Mouse (Mus musculus): Measurements from ENCODE around the gene Smarcc2. TPM values are rescaled to one million over a fixed set of nuclear protein-coding genes. Genes with fewer than 3 reads are reported as not detected.

Gene Smarcc2
- total and polyA plus RNA-seq, 2 experiments from 2014 or later: 143 to 233 TPM

DNA sequence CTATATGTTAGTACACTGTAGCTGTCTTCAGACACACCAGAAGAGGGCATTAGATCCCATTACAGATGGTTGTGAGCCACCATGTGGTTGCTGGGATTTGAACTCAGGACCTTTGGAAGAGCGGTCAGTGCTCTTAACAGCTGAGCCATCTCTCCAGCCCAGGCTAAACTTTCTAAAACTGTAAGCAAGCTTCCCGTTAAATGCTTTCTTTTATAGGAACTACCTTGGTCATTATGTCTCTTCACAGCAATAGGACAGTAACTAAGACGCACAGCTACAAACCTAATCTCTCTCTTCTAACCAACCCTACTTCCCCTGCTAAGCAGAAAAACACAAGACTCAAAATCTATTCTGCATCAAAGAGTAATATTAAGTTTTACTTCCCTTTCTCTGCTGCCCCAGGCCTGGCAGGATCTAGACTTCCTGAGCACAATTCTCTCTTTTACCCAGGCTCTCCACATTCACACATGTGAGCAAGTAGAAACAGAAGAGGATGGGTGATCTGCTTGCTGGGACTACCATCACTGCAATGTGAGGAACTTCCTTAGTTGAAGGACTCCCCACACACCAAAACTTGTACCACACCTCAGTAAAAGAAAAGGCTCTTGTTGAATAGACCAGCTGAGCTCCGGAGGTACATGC is 76.7 kb downstream of the Smarcc2 start:
- peak overlapping the region; percentile 31 for H3K4me2 ChIP-seq (ENCODE audit: low read depth, low read length, poor library complexity, severe bottlenecking)
- H3K36me3 ChIP-seq (ENCODE audit: insufficient read depth, low read length): no peaks in the 10 kb centered on the region
- no peak overlapping the region for H3K9ac ChIP-seq (replicated peaks; ENCODE audit: low read length, poor library complexity, severe bottlenecking)
- DNase-seq (ENCODE audit: low spot score) (no peak), ATAC-seq (ENCODE audit: low FRiP score) (no peak; the same call in 1 of the 2 replicates)
- H3K27me3 ChIP-seq (ENCODE audit: insufficient read depth, low read length): no peaks in the 10 kb centered on the region
- no peaks in the 10 kb centered on the region for H3K9me3 ChIP-seq (ENCODE audit: low read length)
- H3K4me3 ChIP-seq (ENCODE audit: low read depth, low read length): 0 out of 2 replicates have a peak overlapping the region, but pooled peaks have one; percentile 5
- WGBS: 70% methylated on average over 4 of the region's 4 CpGs
- TF ChIP-seq CTCF (IDR thresholded peaks at IDR 0.05): no peak
- no peaks in the 10 kb centered on the region for H3K4me1 ChIP-seq (ENCODE audit: insufficient read depth, low read length)
- no peak overlapping the region for H3K27ac ChIP-seq (ENCODE audit: low read depth, low read length)

DNA sequence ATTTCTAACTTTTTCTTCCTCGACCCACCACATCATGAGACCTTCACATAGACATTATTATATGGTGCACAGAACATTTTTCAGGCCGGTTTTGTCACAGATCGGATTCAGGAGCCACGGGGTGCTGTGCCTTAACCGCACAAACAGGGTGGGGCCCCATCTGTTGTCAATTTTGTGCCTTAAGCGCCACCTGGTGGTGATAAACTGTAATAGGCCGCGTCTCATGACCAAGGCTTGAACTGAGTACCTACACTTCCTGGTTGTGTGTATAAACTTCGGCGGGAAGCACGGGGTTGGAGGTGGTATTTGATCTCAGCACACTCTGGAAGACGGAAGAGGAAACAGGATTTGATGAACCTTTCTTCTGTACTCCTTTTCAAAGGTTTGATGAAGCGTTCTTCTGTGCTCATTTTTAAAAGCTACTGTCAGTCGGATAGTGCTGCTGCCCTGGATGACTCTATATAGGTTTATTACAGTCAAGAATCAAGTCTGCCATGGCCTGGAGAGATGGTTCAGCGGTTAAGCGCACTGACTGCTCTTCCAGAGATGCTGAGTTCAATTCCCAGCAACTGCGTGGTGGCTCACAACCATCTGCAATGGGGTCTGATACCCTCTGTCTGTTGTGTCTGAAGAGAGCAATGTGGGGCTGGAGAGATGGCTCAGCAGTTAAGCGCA is 77.4 kb downstream of the Smarcc2 start:
- no peaks in the 10 kb centered on the region for H3K4me1 ChIP-seq (ENCODE audit: insufficient read depth, low read length)
- H3K4me2 ChIP-seq (ENCODE audit: low read depth, low read length, poor library complexity, severe bottlenecking): peak overlapping the region; percentile 31
- no peak overlapping the region for H3K27ac ChIP-seq (ENCODE audit: low read depth, low read length)
- H3K27me3 ChIP-seq (ENCODE audit: insufficient read depth, low read length): no peaks in the 10 kb centered on the region
- H3K36me3 ChIP-seq (ENCODE audit: insufficient read depth, low read length): no peaks in the 10 kb centered on the region
- no peaks in the 10 kb centered on the region for H3K9me3 ChIP-seq (ENCODE audit: low read length)
- H3K9ac ChIP-seq (replicated peaks; ENCODE audit: low read length, poor library complexity, severe bottlenecking): no peak overlapping the region
- TF ChIP-seq CTCF (IDR thresholded peaks at IDR 0.05): peak; percentile 93
- WGBS: 15% methylated on average over 18 of the region's 18 CpGs
- ATAC-seq (ENCODE audit: low FRiP score) (peak; percentile 63; the same call in 1 of the 2 replicates), DNase-seq (ENCODE audit: low spot score) (peak; percentile 90)
- 0 out of 2 replicates have a peak overlapping the region, but pooled peaks have one; percentile 5 for H3K4me3 ChIP-seq (ENCODE audit: low read depth, low read length)

DNA sequence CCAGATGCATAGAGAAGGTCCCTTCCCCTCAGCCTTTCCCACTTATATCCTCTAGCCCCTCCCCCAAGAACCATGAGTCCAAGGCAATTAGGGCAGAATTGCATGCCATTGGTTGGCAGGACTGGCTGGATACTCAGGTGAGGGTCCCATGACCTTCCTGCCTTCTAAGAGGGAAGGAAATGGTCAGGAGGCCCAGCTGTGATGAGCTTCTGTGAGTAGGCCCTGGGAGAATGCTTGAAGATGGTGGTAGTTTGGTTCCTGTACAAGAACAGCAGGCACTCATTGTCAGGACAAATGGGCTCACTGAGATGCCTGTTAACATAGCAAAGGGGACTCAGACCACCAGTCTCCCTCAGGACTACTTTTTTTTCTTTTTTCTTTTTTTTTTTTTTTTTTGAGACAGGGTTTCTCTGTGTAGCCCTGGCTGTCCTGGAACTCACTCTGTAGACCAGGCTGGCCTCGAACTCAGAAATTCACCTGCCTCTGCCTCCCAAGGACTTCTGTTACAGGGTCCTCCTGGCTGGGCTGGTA is 79.4 kb downstream of the Smarcc2 start:
- Histone ChIP-seq H3K4me2 (ENCODE audit: low read depth, low read length, poor library complexity, severe bottlenecking) (no peak overlapping the region), H3K9ac (replicated peaks; ENCODE audit: low read length, poor library complexity, severe bottlenecking) (no peak overlapping the region), H3K9me3 (ENCODE audit: low read length) (no peaks in the 10 kb centered on the region), H3K36me3 (ENCODE audit: insufficient read depth, low read length) (peaks cover 6% of the 10 kb centered on the region; the same call in 1 of the 2 replicates), H3K27ac (ENCODE audit: low read depth, low read length) (no peak overlapping the region), H3K27me3 (ENCODE audit: insufficient read depth, low read length) (no peaks in the 10 kb centered on the region), H3K4me1 (ENCODE audit: insufficient read depth, low read length) (no peaks in the 10 kb centered on the region), H3K4me3 (ENCODE audit: low read depth, low read length) (no peak overlapping the region)
- DNase-seq (ENCODE audit: low spot score) (no peak), ATAC-seq (ENCODE audit: low FRiP score) (no peak)
- WGBS: 90% methylated on average over 1 of the region's 1 CpGs
- no peak for TF ChIP-seq CTCF (IDR thresholded peaks at IDR 0.05)

Small RNA genes within 50 kb of the gene (microRNA-seq; reads per million reads assigned to microRNA genes)
- gene Mir6916 (ENCODE audit: borderline number of aligned reads) (not detected), gene Mir8105 (ENCODE audit: borderline number of aligned reads) (1.7 reads per million)

Other genes starting within 250 kb of the Smarcc2 start
- 17.1 and 29.5 TPM in 2 replicates for gene Spryd4, start 247.4 kb upstream of the Smarcc2 start, total RNA-seq (2014; rRNA removed)
- gene Spryd4, start 247.4 kb upstream of the Smarcc2 start, polyA plus RNA-seq (2015; fragmentation: Nextera tagmentation; extraction: Ambion mirVana): 21.4 and 23.0 TPM in 2 replicates
- gene Mip, start 233.4 kb upstream of the Smarcc2 start, total RNA-seq (2014; rRNA removed): 0.22 TPM in 1 of 2 replicates, not detected in the other
- gene Mip, start 233.4 kb upstream of the Smarcc2 start, polyA plus RNA-seq (2015; fragmentation: Nextera tagmentation; extraction: Ambion mirVana): 0.13 TPM in 1 of 2 replicates, not detected in the other
- 11.0 and 14.6 TPM in 2 replicates for gene Timeless, start 227.2 kb upstream of the Smarcc2 start, total RNA-seq (2014; rRNA removed)
- 7.7 and 8.1 TPM in 2 replicates for gene Timeless, start 227.2 kb upstream of the Smarcc2 start, polyA plus RNA-seq (2015; fragmentation: Nextera tagmentation; extraction: Ambion mirVana)
- gene Apon, start 205.2 kb upstream of the Smarcc2 start, total RNA-seq (2014; rRNA removed): not detected in 2 replicates
- gene Apon, start 205.2 kb upstream of the Smarcc2 start, polyA plus RNA-seq (2015; fragmentation: Nextera tagmentation; extraction: Ambion mirVana): not detected in 2 replicates
- gene Apof, start 190.6 kb upstream of the Smarcc2 start, total RNA-seq (2014; rRNA removed): 0.42 TPM in 1 of 2 replicates, not detected in the other
- 0.20 and 0.83 TPM in 2 replicates for gene Apof, start 190.6 kb upstream of the Smarcc2 start, polyA plus RNA-seq (2015; fragmentation: Nextera tagmentation; extraction: Ambion mirVana)
- 8.7 and 9.8 TPM in 2 replicates for gene Stat2, start 188.7 kb upstream of the Smarcc2 start, total RNA-seq (2014; rRNA removed)
- gene Stat2, start 188.7 kb upstream of the Smarcc2 start, polyA plus RNA-seq (2015; fragmentation: Nextera tagmentation; extraction: Ambion mirVana): 10.5 and 12.9 TPM in 2 replicates
- gene Il23a, start 160.5 kb upstream of the Smarcc2 start, total RNA-seq (2014; rRNA removed): not detected in 2 replicates
- gene Il23a, start 160.5 kb upstream of the Smarcc2 start, polyA plus RNA-seq (2015; fragmentation: Nextera tagmentation; extraction: Ambion mirVana): 0.12 TPM in 1 of 2 replicates, not detected in the other
- 18.3 and 19.0 TPM in 2 replicates for gene Pan2, start 155.9 kb upstream of the Smarcc2 start, total RNA-seq (2014; rRNA removed)
- gene Pan2, start 155.9 kb upstream of the Smarcc2 start, polyA plus RNA-seq (2015; fragmentation: Nextera tagmentation; extraction: Ambion mirVana): 12.5 and 13.4 TPM in 2 replicates
- 40.3 and 49.4 TPM in 2 replicates for gene Cnpy2, start 136.8 kb upstream of the Smarcc2 start, total RNA-seq (2014; rRNA removed)
- gene Cnpy2, start 136.8 kb upstream of the Smarcc2 start, polyA plus RNA-seq (2015; fragmentation: Nextera tagmentation; extraction: Ambion mirVana): 164 and 176 TPM in 2 replicates
- gene Cs, start 121.5 kb upstream of the Smarcc2 start, total RNA-seq (2014; rRNA removed): 279 and 309 TPM in 2 replicates
- gene Cs, start 121.5 kb upstream of the Smarcc2 start, polyA plus RNA-seq (2015; fragmentation: Nextera tagmentation; extraction: Ambion mirVana): 255 and 271 TPM in 2 replicates
- 42.8 and 53.2 TPM in 2 replicates for gene Coq10a, start 90.3 kb upstream of the Smarcc2 start, total RNA-seq (2014; rRNA removed)
- gene Coq10a, start 90.3 kb upstream of the Smarcc2 start, polyA plus RNA-seq (2015; fragmentation: Nextera tagmentation; extraction: Ambion mirVana): 51.7 and 56.4 TPM in 2 replicates
- 43.6 and 49.1 TPM in 2 replicates for gene Ankrd52, start 82.1 kb upstream of the Smarcc2 start, total RNA-seq (2014; rRNA removed)
- 7.8 and 9.9 TPM in 2 replicates for gene Ankrd52, start 82.1 kb upstream of the Smarcc2 start, polyA plus RNA-seq (2015; fragmentation: Nextera tagmentation; extraction: Ambion mirVana)
- gene Slc39a5, start 58.0 kb upstream of the Smarcc2 start, total RNA-seq (2014; rRNA removed): 0.16 and 0.61 TPM in 2 replicates
- gene Slc39a5, start 58.0 kb upstream of the Smarcc2 start, polyA plus RNA-seq (2015; fragmentation: Nextera tagmentation; extraction: Ambion mirVana): 0.16 and 0.27 TPM in 2 replicates
- 63.1 and 82.0 TPM in 2 replicates for gene Nabp2, start 47.8 kb upstream of the Smarcc2 start, total RNA-seq (2014; rRNA removed)
- gene Nabp2, start 47.8 kb upstream of the Smarcc2 start, polyA plus RNA-seq (2015; fragmentation: Nextera tagmentation; extraction: Ambion mirVana): 145 and 157 TPM in 2 replicates
- gene Rnf41, start 47.6 kb upstream of the Smarcc2 start, total RNA-seq (2014; rRNA removed): 94.3 and 103 TPM in 2 replicates
- 91.6 and 93.8 TPM in 2 replicates for gene Rnf41, start 47.6 kb upstream of the Smarcc2 start, polyA plus RNA-seq (2015; fragmentation: Nextera tagmentation; extraction: Ambion mirVana)
- gene Myl6, start 34.9 kb downstream of the Smarcc2 start, total RNA-seq (2014; rRNA removed): 648 and 715 TPM in 2 replicates
- gene Myl6, start 34.9 kb downstream of the Smarcc2 start, polyA plus RNA-seq (2015; fragmentation: Nextera tagmentation; extraction: Ambion mirVana): 946 and 1,057 TPM in 2 replicates
- 24.6 and 28.6 TPM in 2 replicates for gene Myl6b, start 39.4 kb downstream of the Smarcc2 start, total RNA-seq (2014; rRNA removed)
- 4.9 and 5.4 TPM in 2 replicates for gene Myl6b, start 39.4 kb downstream of the Smarcc2 start, polyA plus RNA-seq (2015; fragmentation: Nextera tagmentation; extraction: Ambion mirVana)
- gene Esyt1, start 66.6 kb downstream of the Smarcc2 start, total RNA-seq (2014; rRNA removed): 16.2 and 16.6 TPM in 2 replicates
- gene Esyt1, start 66.6 kb downstream of the Smarcc2 start, polyA plus RNA-seq (2015; fragmentation: Nextera tagmentation; extraction: Ambion mirVana): 7.3 and 7.4 TPM in 2 replicates
- gene Zc3h10, start 88.5 kb downstream of the Smarcc2 start, total RNA-seq (2014; rRNA removed): 20.6 and 30.3 TPM in 2 replicates
- 12.0 and 12.5 TPM in 2 replicates for gene Zc3h10, start 88.5 kb downstream of the Smarcc2 start, polyA plus RNA-seq (2015; fragmentation: Nextera tagmentation; extraction: Ambion mirVana)
- gene Rpl41, start 90.1 kb downstream of the Smarcc2 start, total RNA-seq (2014; rRNA removed): 772 and 807 TPM in 2 replicates
- gene Rpl41, start 90.1 kb downstream of the Smarcc2 start, polyA plus RNA-seq (2015; fragmentation: Nextera tagmentation; extraction: Ambion mirVana): 2,464 and 2,473 TPM in 2 replicates
- 78.0 and 82.4 TPM in 2 replicates for gene Pa2g4, start 106.7 kb downstream of the Smarcc2 start, total RNA-seq (2014; rRNA removed)
- gene Pa2g4, start 106.7 kb downstream of the Smarcc2 start, polyA plus RNA-seq (2015; fragmentation: Nextera tagmentation; extraction: Ambion mirVana): 107 and 110 TPM in 2 replicates
- gene Erbb3, start 130.4 kb downstream of the Smarcc2 start, total RNA-seq (2014; rRNA removed): 1.1 and 1.2 TPM in 2 replicates
- gene Erbb3, start 130.4 kb downstream of the Smarcc2 start, polyA plus RNA-seq (2015; fragmentation: Nextera tagmentation; extraction: Ambion mirVana): 0.21 and 0.33 TPM in 2 replicates
- gene Rps26, start 167.5 kb downstream of the Smarcc2 start, total RNA-seq (2014; rRNA removed): 1,580 and 1,646 TPM in 2 replicates
- 382 and 398 TPM in 2 replicates for gene Rps26, start 167.5 kb downstream of the Smarcc2 start, polyA plus RNA-seq (2015; fragmentation: Nextera tagmentation; extraction: Ambion mirVana)
- gene Ikzf4, start 186.7 kb downstream of the Smarcc2 start, total RNA-seq (2014; rRNA removed): 21.9 and 26.2 TPM in 2 replicates
- gene Ikzf4, start 186.7 kb downstream of the Smarcc2 start, polyA plus RNA-seq (2015; fragmentation: Nextera tagmentation; extraction: Ambion mirVana): 16.8 and 17.9 TPM in 2 replicates
- gene Suox, start 214.8 kb downstream of the Smarcc2 start, total RNA-seq (2014; rRNA removed): 11.5 and 15.7 TPM in 2 replicates
- 8.9 and 11.8 TPM in 2 replicates for gene Suox, start 214.8 kb downstream of the Smarcc2 start, polyA plus RNA-seq (2015; fragmentation: Nextera tagmentation; extraction: Ambion mirVana)
- 129 and 131 TPM in 2 replicates for gene Rab5b, start 237.0 kb downstream of the Smarcc2 start, total RNA-seq (2014; rRNA removed)
- 112 and 115 TPM in 2 replicates for gene Rab5b, start 237.0 kb downstream of the Smarcc2 start, polyA plus RNA-seq (2015; fragmentation: Nextera tagmentation; extraction: Ambion mirVana)
- gene Pmel, start 244.9 kb downstream of the Smarcc2 start, total RNA-seq (2014; rRNA removed): 0.76 and 3.4 TPM in 2 replicates
- 1.0 and 1.1 TPM in 2 replicates for gene Pmel, start 244.9 kb downstream of the Smarcc2 start, polyA plus RNA-seq (2015; fragmentation: Nextera tagmentation; extraction: Ambion mirVana)
- gene Cdk2, start 245.8 kb downstream of the Smarcc2 start, total RNA-seq (2014; rRNA removed): 7.8 and 11.1 TPM in 2 replicates
- gene Cdk2, start 245.8 kb downstream of the Smarcc2 start, polyA plus RNA-seq (2015; fragmentation: Nextera tagmentation; extraction: Ambion mirVana): 8.7 and 10.7 TPM in 2 replicates

Measured in midbrain, postnatal 0 days (tissue).